Mouse (Mus musculus): ENCODE data around the gene Mrln. TPM values are rescaled to one million over a fixed set of nuclear protein-coding genes. Genes with fewer than 3 reads are reported as not detected.

Gene Mrln
- polyA plus RNA-seq (2012; rRNA removed), result 0.21 and 0.24 TPM in 2 replicates

DNA sequence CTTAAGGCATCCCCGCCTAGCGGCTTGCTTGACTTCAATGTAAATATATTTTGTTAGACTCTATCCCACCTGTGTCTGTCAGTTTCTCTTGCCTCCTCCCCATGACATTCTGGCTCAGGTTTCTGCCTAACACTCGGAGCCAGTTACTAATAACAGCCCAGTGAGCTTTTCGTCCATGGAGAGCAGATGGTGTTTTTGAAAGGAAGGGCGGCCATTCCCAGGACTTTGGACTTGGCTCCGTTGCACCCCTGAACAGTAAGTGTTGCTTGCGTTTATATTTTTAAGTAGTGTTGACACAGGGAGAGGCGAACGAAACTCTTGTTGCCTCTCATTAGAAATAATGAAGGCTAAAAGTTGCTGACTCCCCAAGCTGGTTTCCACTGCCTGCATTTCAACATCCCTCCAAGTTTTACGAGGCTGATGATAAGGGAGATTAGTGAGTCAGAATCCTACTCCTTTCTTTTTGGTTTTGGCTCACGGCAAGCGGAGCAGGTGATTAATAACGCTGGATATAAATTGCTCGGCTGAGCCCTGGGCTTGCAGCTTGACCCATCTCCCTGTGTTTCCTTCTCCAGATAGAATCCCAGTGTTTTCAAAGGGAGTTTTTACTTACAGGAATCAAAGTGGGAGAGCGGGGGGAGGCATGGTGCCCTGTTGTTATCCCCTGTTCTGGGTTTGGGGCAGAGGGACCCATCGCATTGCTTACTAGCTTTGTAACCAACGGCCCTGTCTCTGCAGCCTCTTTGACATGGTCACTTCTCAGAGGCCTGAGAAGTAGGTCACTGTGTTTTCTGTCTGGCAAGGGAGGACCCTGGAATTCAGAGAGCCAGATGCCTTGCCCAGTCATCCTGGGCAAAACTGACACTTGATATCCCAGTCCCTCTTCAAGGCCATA, at the start of gene Mrln:
Gene Mrln, plus strand, starts transcription at position 160 of the 895 bp plus-strand sequence.

DNA sequence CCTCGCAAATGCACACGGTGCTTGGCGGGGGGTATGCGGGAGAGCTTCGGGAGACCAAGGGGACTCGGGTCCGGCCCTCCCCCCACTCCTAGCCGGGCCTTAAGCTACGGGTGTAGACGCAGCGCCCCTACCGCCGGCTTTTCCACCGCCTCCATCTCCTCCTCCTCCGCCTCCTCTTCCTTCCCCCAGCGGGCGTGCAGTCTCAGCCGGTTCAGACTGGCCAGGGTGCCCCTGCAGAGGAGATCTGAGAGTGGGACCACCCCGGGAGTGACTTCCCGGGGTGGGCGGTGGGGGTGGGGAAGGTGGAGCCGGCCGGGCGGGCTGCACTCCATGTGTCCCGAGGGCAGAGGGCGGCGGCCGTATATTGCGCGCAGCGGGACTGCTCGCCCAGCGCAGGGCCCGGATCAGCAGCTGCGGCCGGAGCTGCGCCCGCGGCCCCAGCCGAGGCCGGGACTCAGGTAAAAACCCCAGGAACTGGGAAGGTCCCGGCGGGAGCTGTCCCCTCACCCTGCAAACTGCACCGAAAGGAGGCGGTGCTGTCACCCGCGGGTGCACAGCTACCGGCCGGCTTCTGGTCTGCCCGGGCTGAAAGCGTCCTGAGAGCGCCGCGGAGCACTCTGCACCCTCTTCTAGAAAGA, 40.6 kb downstream of the Mrln start, which contains the start of gene Slc16a9:
Gene Slc16a9, plus strand, starts transcription at position 180 of the 638 bp plus-strand sequence.

Other genes starting within 250 kb of the Mrln start
- gene Ccdc6, start 107.5 kb upstream of the Mrln start, polyA plus RNA-seq (2012; rRNA removed), result 5.4 and 7.6 TPM in 2 replicates
- gene Slc16a9, start 40.4 kb downstream of the Mrln start, polyA plus RNA-seq (2012; rRNA removed), result 0.59 and 0.67 TPM in 2 replicates
- 0.06 TPM in 2 replicates for gene Fam13c, start 235.8 kb downstream of the Mrln start, polyA plus RNA-seq (2012; rRNA removed)